Mouse (Mus musculus): Measurements from ENCODE around the gene Hdhd3. TPM values are rescaled to one million over a fixed set of nuclear protein-coding genes. Genes with fewer than 3 reads are reported as not detected.
"Not testable (repeated sequence)": the region's sequence is repeated elsewhere in the genome, so short reads cannot be mapped to it uniquely, and the experiment has no call there.

Gene Hdhd3
- polyA plus RNA-seq, 1 experiment from 2014 or later: 14.1 TPM

DNA sequence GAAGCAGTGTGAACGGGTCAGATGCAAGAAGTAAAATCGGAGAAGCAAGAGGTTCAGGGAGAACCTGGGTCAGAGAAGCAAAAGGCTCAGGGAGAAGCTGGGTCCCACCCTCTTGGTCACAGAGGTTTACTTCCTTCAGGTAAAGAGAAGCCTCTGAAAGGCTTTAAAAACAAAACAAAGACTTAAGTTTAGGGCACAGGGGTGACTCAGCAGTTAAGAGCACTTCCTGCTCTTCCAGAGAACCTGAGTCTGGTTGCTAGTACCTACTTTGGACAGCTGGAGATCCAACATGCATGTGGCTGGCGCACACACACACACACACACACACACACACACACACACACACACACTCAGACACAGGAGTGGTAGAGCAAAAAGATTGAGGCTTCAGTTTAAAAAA lies 18.3 kb downstream of the Hdhd3 start:
- Histone ChIP-seq H3K4me3 (no peak overlapping the region), H3K4me1 (replicated peaks) (peaks cover 13% of the 10 kb centered on the region), H3K36me3 (no peaks in the 10 kb centered on the region), H3K9me3 (no peaks in the 10 kb centered on the region), H3K27ac (no peak overlapping the region), H3K27me3 (ENCODE audit: insufficient read depth, poor library complexity, severe bottlenecking) (peaks cover 23% of the 10 kb centered on the region)
- no peak for DNase-seq (ENCODE audit: low spot score)
- WGBS: 79% methylated on average over 3 of the region's 3 CpGs

DNA sequence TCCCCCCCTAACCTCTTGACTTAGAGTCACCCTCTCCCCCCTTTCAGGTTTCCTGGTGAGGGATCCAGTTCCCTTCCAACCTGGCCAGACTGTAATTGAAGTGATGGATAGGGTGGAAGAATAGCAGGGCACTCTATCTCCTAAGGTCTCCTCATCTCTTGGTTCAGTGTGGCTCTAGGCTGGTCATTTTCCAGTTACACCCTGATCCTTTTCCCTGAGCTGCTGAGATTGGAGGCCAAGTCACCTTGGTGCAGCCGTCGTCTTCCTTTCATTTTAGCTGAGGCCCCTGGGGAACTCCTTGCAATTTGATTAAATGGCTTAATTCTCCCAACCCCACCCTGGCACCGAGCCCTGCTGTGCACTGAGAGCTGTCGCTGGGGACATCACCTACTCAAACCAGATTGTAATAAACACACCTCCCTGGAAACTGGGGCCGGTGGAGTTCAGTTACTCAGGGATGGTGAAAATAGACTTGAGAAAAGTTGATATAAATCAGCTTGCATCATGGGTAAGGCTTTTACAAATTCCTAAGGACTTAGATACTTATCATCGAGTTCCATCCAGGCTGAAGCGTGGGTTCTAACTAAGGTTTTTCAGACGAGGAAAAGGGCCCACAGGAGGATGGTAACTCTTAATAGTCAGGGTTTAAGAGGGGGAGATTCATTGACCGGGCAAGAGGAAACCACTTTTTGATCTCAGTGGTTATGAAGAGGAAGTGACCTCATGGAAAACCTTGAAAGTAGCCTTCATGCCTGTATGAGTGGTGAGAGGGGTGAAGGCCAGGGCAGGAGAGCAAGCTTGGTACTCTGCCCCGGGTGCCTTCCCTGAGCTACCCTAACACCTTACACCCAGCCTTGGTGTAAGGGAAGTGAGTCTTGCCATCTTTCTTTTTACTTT lies 22.3 kb downstream of the Hdhd3 start:
- no peak for DNase-seq (ENCODE audit: low spot score)
- Histone ChIP-seq H3K4me3 (no peak overlapping the region), H3K9me3 (no peaks in the 10 kb centered on the region), H3K4me1 (replicated peaks) (peaks cover 12% of the 10 kb centered on the region), H3K36me3 (no peaks in the 10 kb centered on the region), H3K27ac (no peak overlapping the region), H3K27me3 (ENCODE audit: insufficient read depth, poor library complexity, severe bottlenecking) (peaks cover 46% of the 10 kb centered on the region)
- 52% methylated on average over 10 of the region's 10 CpGs for WGBS

DNA sequence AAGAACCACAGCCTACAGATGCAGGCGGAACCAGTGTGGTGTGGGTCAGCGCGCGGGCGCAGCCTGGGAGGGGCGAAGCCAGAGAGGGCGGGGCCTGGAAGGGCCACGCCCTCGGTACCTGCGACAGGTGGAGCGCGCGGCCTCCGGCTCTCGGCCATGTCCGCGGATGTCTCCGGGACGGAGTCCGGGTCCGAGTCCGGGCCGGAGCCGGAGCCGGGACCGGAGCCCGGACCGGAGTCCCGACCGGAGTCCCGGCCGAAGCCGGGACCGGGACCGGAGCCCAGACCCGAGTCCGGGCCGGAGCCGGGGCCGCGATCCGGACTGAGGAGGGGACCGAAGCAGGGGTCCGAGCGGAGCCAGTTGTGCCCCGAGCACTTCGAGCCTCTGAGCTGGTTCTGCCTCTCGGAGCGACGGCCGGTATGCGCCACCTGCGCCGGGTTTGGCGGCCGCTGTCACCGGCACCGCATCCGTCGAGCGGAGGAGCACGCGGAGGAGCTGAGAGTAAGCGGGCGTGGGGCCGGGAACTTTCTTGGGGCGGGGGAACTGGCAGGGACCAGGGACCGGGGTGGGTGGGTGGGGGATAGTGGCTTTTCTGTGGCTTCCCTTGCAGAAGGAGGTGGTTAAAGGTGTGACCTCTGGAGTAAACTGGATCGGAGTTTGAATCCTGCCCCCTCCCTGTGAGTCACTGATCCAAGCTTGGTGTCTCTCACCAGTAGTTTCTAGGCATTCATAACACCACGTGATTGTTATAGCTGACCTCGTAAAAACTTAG lies 23.1 kb downstream of the Hdhd3 start, which contains the start of gene Bspry:
Gene Bspry (plus strand): TSS at position 117 of the 772 bp plus-strand sequence.
- Histone ChIP-seq H3K36me3 (no peaks in the 10 kb centered on the region), H3K4me1 (replicated peaks) (peaks cover 12% of the 10 kb centered on the region), H3K27me3 (ENCODE audit: insufficient read depth, poor library complexity, severe bottlenecking) (peaks cover 46% of the 10 kb centered on the region), H3K27ac (no peak within 1 kb of the TSS), H3K4me3 (peak within 1 kb of the TSS; percentile 52), H3K9me3 (no peaks in the 10 kb centered on the region)
- 3% methylated on average over 71 of the region's 71 CpGs for WGBS
- peak; percentile 41 for DNase-seq (ENCODE audit: low spot score)

DNA sequence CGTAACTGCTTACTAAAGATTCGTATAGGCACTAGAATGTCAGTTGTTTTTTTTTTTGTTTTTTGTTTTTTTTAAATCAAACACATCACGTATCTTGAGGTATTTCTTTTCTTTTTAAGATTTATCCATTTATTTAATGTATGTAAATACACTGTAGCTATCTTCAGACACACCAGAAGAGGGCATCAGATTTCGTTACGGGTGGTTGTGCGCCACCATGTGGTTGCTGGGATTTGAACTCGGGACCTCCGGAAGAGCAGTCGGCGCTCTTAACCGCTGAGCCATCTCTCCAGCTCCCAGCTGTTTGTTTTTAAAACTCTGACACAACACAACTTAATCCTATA lies 23.7 kb downstream of the Hdhd3 start:
- Histone ChIP-seq H3K27me3 (ENCODE audit: insufficient read depth, poor library complexity, severe bottlenecking) (peaks cover 46% of the 10 kb centered on the region), H3K4me3 (peak overlapping the region; percentile 52), H3K4me1 (replicated peaks) (peaks cover 12% of the 10 kb centered on the region)
- H3K36me3 ChIP-seq; H3K9me3 ChIP-seq; H3K27ac ChIP-seq; DNase-seq (ENCODE audit: low spot score): not testable (repeated sequence)
- WGBS: 14% methylated on average over 11 of the region's 11 CpGs

DNA sequence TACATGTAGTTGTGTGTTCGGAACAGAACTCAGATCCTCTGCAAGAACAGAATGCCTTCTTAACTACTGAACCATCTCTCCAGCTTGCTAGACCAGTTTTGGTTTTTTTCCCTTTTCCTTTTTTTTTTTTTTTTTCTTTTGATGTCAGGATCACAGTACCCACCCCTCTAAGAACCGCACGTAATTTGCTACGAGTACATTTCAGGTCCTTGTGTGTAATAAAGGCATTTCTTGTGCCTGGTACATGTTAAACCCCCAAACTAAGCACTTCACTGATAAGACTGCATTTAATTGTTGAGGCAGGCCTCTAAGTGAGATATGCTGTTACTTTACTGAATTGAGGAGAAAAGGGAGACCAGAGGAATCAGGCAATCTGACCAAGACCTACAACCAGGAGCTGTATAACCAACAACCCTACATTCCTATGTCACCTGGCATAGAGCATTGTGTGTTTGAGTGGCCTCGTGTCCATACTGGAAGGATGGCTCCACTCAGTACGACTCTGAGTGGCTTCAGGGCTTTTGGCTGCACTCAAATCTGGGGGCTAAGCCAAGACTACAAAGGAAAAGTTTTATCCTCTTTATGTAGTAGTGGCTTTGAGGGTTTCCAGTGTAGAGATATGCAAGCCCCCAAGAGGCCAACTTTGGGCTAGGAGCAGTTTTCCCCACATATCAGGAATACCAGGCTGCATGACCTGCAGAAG lies 25.6 kb downstream of the Hdhd3 start:
- peaks cover 12% of the 10 kb centered on the region for H3K4me1 ChIP-seq (replicated peaks)
- no peak overlapping the region for H3K4me3 ChIP-seq
- no peak overlapping the region for H3K27ac ChIP-seq
- no peaks in the 10 kb centered on the region for H3K9me3 ChIP-seq
- H3K27me3 ChIP-seq (ENCODE audit: insufficient read depth, poor library complexity, severe bottlenecking): peaks cover 46% of the 10 kb centered on the region
- 89% methylated on average over 6 of the region's 6 CpGs for WGBS
- H3K36me3 ChIP-seq: no peaks in the 10 kb centered on the region
- no peak for DNase-seq (ENCODE audit: low spot score)

DNA sequence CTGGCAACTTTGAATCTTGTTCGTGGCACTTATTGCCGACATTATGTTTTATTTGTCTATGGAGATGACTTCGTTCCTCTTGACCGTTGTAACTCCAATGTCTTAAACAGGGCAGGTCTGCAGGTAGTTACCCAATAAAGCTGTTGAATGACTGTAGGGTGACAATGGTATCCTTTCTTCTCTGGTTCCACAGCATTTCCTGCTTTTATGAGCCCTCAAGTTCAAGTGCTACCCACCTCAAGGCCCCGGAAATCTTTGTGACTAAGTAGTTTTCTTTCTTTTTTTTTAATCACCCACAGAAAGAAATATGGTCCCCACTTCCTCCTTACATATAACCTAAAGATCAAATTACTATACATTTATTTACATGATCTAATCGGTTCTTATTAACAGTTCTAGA lies 27.5 kb downstream of the Hdhd3 start:
- no peak overlapping the region for H3K4me3 ChIP-seq
- WGBS: 93% methylated on average over 6 of the region's 6 CpGs
- peaks cover 32% of the 10 kb centered on the region for H3K27me3 ChIP-seq (ENCODE audit: insufficient read depth, poor library complexity, severe bottlenecking)
- H3K27ac ChIP-seq: no peak overlapping the region
- DNase-seq (ENCODE audit: low spot score): no peak
- H3K9me3 ChIP-seq: no peaks in the 10 kb centered on the region
- H3K4me1 ChIP-seq (replicated peaks): peaks cover 12% of the 10 kb centered on the region
- H3K36me3 ChIP-seq: no peaks in the 10 kb centered on the region

DNA sequence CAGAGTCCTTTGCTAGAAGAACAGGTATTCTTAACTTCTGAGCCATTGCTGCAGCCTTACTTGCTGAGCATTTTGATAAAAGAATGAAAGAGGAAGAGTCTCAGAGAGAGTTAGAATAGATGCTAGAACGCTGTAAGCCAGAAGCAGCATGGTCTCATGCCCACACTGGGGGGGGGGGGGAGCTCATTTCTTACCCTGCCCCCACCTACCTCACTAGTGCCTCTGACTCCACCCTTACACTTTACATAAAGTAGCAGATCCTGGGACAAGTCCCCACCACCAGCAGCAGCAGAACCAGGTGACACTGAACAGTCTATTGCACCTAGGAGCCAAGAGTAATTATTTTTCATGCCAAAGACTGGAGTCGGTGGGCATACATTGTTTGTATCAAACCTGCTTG lies 28.1 kb downstream of the Hdhd3 start:
- no peak overlapping the region for H3K4me3 ChIP-seq
- no peak overlapping the region for H3K27ac ChIP-seq
- DNase-seq (ENCODE audit: low spot score): no peak
- WGBS: 84% methylated on average over 2 of the region's 2 CpGs
- no peaks in the 10 kb centered on the region for H3K36me3 ChIP-seq
- H3K9me3 ChIP-seq: no peaks in the 10 kb centered on the region
- peaks cover 25% of the 10 kb centered on the region for H3K27me3 ChIP-seq (ENCODE audit: insufficient read depth, poor library complexity, severe bottlenecking)
- peaks cover 9% of the 10 kb centered on the region for H3K4me1 ChIP-seq (replicated peaks)

DNA sequence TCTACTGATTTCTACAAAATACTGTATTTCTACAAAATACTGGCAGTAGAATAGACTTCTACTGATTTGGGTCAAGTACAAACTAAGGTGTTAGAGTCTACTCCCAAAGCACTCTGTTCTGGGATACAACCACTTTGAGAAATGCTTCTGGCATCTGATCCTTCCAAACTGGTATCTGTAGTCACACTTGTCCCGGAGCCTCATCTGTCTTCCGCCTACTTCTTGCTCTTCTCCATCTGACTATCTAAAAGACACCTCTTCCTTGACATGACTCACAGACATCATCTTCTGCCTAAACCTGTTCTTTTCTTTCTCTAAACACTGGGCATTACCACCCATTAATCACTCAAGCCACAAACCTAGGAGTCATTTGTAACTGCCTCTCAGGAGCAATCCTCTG lies 31.2 kb downstream of the Hdhd3 start:
- Histone ChIP-seq H3K4me1 (replicated peaks) (no peaks in the 10 kb centered on the region), H3K4me3 (no peak overlapping the region), H3K9me3 (peaks cover 3% of the 10 kb centered on the region; the same call in 1 of the 2 replicates), H3K36me3 (no peaks in the 10 kb centered on the region), H3K27me3 (ENCODE audit: insufficient read depth, poor library complexity, severe bottlenecking) (no peaks in the 10 kb centered on the region; the same call in 1 of the 2 replicates), H3K27ac (no peak overlapping the region)
- WGBS: 94% methylated on average over 2 of the region's 2 CpGs
- DNase-seq (ENCODE audit: low spot score): no peak

DNA sequence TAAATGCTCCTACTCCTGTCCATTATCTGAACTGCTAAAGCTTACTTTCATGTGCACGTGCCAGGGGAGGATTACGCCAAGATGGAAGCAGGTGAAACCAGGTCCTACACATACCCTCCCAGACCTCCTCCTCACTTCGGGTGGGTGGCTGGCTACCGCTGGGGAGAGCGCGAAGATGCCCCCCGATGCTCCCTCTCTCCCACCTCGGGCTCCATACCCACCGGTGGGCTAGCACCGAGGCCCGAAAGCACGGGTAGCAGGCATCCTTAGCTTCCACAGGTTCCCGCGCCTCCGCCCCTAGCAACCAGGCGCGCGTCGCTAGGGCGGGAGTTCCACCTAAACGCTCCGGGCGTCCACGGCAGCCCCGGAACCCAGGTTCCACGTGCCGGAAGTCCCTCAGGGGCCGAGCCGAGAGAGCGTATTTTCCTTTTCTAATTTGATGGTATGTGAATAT lies 32.6 kb downstream of the Hdhd3 start, which contains the start of gene Wdr31:
Gene Wdr31 (minus strand): TSS at position 299 of the 454 bp plus-strand sequence.
- no peaks in the 10 kb centered on the region for H3K36me3 ChIP-seq
- H3K9me3 ChIP-seq: peaks cover 3% of the 10 kb centered on the region; the same call in 1 of the 2 replicates
- H3K27ac ChIP-seq: peak within 1 kb of the TSS; percentile 76
- under 1% methylated on average over 30 of the region's 30 CpGs for WGBS
- peak within 1 kb of the TSS; percentile 58 for H3K4me3 ChIP-seq
- no peaks in the 10 kb centered on the region for H3K4me1 ChIP-seq (replicated peaks)
- peak; percentile 81 for DNase-seq (ENCODE audit: low spot score)
- H3K27me3 ChIP-seq (ENCODE audit: insufficient read depth, poor library complexity, severe bottlenecking): no peaks in the 10 kb centered on the region; the same call in 1 of the 2 replicates

DNA sequence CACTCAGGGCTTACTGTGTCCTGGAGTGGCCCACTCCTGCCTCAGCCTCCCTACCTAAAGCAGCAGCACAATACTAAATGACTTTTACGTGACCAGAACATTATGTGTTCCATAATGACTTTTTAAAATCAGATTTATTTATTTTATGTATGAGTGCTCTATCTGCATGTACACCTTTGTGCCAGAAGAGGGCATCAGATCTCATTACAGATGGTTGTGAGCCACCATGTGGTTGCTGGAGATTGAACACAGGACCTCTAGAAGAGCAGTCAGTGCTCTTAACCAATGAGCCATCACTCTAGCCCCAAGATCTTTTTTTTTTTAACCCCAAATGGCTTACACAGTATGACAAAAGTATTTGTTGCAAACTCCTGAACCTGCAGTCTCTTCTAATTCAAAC lies 35.1 kb downstream of the Hdhd3 start:
- H3K4me1 ChIP-seq (replicated peaks): no peaks in the 10 kb centered on the region
- H3K27ac ChIP-seq: no peak overlapping the region
- no peak for DNase-seq (ENCODE audit: low spot score)
- peaks cover 3% of the 10 kb centered on the region; the same call in 1 of the 2 replicates for H3K9me3 ChIP-seq
- no peaks in the 10 kb centered on the region for H3K36me3 ChIP-seq
- H3K4me3 ChIP-seq: no peak overlapping the region
- 89% methylated on average over 1 of the region's 1 CpGs for WGBS
- H3K27me3 ChIP-seq (ENCODE audit: insufficient read depth, poor library complexity, severe bottlenecking): no peaks in the 10 kb centered on the region; the same call in 1 of the 2 replicates

DNA sequence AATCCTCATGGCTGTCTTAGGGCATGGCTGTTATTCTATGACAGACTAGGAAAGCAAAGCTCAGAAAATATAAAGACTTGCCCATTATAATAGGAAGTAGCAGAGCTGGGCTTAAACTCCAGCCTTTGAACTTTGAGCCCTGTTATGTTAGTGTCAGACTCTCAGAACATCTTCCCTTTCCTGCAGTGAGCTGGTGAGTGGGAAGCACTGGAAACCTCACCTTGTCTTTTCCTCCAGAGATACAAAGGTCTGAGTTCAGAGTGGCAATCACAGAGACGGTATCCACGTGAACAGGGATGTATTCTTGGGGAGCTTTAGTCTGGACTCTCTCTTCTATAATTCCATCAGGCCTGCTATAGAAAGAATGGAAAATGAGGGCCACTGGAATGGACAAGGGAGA lies 40.1 kb downstream of the Hdhd3 start:
- Histone ChIP-seq H3K4me3 (no peak overlapping the region), H3K9me3 (no peaks in the 10 kb centered on the region), H3K36me3 (peaks cover 24% of the 10 kb centered on the region), H3K27me3 (ENCODE audit: insufficient read depth, poor library complexity, severe bottlenecking) (no peaks in the 10 kb centered on the region), H3K4me1 (replicated peaks) (no peaks in the 10 kb centered on the region), H3K27ac (no peak overlapping the region)
- WGBS: 86% methylated on average over 2 of the region's 2 CpGs
- no peak for DNase-seq (ENCODE audit: low spot score)

DNA sequence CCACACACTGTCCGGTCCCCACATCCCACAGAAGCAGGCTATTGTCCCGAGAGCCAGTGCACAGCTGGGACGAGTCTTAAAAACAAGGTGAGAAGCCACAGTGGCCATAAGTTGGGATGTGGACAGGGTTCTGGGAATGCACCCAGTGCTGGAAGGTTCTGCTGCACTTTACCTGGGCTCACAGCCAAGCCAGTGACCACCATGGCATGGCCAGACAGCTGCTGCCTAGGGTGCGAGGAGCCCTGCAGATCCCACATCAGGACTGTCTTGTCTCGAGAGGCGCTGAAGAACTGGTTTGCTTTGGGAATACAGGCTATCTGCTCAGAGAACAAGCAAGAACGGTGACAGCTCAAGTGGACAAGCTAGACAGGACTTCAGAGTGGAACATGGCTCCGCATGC lies 42.9 kb downstream of the Hdhd3 start:
- no peak overlapping the region for H3K27ac ChIP-seq
- H3K4me3 ChIP-seq: no peak overlapping the region
- H3K4me1 ChIP-seq (replicated peaks): no peaks in the 10 kb centered on the region
- WGBS: 91% methylated on average over 8 of the region's 8 CpGs
- H3K36me3 ChIP-seq: peaks cover 24% of the 10 kb centered on the region
- no peaks in the 10 kb centered on the region for H3K9me3 ChIP-seq
- no peak for DNase-seq (ENCODE audit: low spot score)
- H3K27me3 ChIP-seq (ENCODE audit: insufficient read depth, poor library complexity, severe bottlenecking): no peaks in the 10 kb centered on the region
